Mouse (Mus musculus) T-cell, adult 66 days (primary cell): ENCODE results near the gene Cyp2d10. TPM values are rescaled to one million over a fixed set of nuclear protein-coding genes. Genes with fewer than 3 reads are reported as not detected.

ENCODE experiments used
- total RNA-seq, 2 experiments: library from RNA; stranded (reverse); gene quantifications; 3 replicates in 1 of 2; 4 replicates in 1 of 2; pipeline ENCODE4 v1.2.4; 2023

Gene Cyp2d10
- not detected for total RNA-seq

DNA sequence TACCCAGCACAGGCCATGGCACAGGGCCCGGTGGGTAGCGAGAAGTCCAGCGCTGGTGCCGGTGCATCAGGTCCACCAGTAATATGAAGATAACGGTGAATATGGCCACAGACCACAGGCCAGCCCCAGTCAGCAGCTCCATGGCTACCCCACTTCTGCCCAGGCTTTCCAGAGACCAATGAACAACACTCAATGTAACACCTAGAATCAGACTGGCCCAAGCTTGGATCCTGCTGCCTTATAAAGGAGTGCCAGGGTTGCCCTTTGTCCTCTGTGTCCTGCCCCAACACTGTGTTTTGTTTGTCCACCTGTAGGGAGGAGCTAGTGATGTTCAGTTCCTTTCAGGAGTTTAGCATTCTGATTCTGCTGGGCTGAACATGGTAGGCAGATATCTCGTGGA, at the start of gene Cyp2d10:
Gene Cyp2d10, minus strand, starts transcription at position 215 of the 400 bp plus-strand sequence.

DNA sequence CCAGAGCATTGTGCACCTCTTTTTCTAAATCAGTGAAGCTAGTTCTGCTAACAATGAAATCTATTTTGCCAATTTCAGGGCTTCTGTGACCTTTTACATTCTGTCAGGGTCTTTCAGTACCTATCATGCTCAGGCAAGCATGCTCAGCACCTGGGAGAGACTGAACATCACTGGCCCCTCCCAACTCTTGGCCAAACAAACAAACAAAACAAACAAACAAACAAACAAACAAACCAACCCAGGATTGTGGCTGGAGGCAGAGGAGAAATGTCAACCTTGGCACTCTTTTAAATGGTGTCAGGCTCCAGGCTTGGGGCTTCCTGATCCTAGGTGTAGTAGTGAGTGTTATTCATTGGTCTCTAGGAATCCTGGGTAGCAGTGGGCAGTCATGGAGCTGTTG, 26.1 kb upstream of the Cyp2d10 start, which contains the start of gene Cyp2d9:
Gene Cyp2d9, plus strand, starts transcription at position 301 of the 400 bp plus-strand sequence.

GRCm38 (mm10) chr15:82393922-82394321, 13.1 kb downstream of the Cyp2d10 start, which contains the start of gene Cyp2d11:
Gene Cyp2d11, minus strand, starts transcription at chr15:82394022.

GRCm38 (mm10) chr15:82379871-82380713, 26.9 kb downstream of the Cyp2d10 start, which contains the start of gene Cyp2d22:
Gene Cyp2d22, minus strand, starts transcription at chr15:82380260.

GRCm38 (mm10) chr15:82354126-82354945, 52.7 kb downstream of the Cyp2d10 start, which contains the start of gene Ndufa6:
Gene Ndufa6, minus strand, starts transcription at chr15:82354322.

Other genes with a start within 250 kb of the Cyp2d10 start
- gene Shisa8, start 194.4 kb downstream of the Cyp2d10 start, total RNA-seq = not detected
- 1 to 10 TPM; 1.0 to 3.4 TPM for gene Tnfrsf13c, start 182.8 kb downstream of the Cyp2d10 start, total RNA-seq
- gene Cenpm, start 162.4 kb downstream of the Cyp2d10 start, total RNA-seq = 1 to 10 TPM; 1.9 to 2.0 TPM
- not detected for gene 1500009C09Rik, start 154.8 kb downstream of the Cyp2d10 start, total RNA-seq
- gene Sept3, start 132.3 kb downstream of the Cyp2d10 start, total RNA-seq = not detected
- not detected for gene Wbp2nl, start 108.2 kb downstream of the Cyp2d10 start, total RNA-seq
- gene Naga, start 68.3 kb downstream of the Cyp2d10 start, total RNA-seq = 10 to 100 TPM; 40.7 to 43.9 TPM
- gene Pheta2, start 68.3 kb downstream of the Cyp2d10 start, total RNA-seq = 1 to 10 TPM in 1 of 2 experiments, under 1 TPM in 1; 0.95 to 2.1 TPM
- gene Smdt1, start 68.2 kb downstream of the Cyp2d10 start, total RNA-seq = 10 to 100 TPM; 78.7 to 89.7 TPM
- gene Ndufa6, start 52.9 kb downstream of the Cyp2d10 start, total RNA-seq = 100 to 1,000 TPM; 114 to 124 TPM
- gene Cyp2d22, start 26.9 kb downstream of the Cyp2d10 start, total RNA-seq = 1 to 10 TPM; 5.5 to 8.0 TPM
- gene Cyp2d11, start 13.2 kb downstream of the Cyp2d10 start, total RNA-seq = not detected
- gene Cyp2d9, start 26.2 kb upstream of the Cyp2d10 start, total RNA-seq = not detected
- gene Cyp2d12, start 147.9 kb upstream of the Cyp2d10 start, total RNA-seq = not detected
- not detected for gene Cyp2d34, start 213.8 kb upstream of the Cyp2d10 start, total RNA-seq